In the genomic region with DNA sequence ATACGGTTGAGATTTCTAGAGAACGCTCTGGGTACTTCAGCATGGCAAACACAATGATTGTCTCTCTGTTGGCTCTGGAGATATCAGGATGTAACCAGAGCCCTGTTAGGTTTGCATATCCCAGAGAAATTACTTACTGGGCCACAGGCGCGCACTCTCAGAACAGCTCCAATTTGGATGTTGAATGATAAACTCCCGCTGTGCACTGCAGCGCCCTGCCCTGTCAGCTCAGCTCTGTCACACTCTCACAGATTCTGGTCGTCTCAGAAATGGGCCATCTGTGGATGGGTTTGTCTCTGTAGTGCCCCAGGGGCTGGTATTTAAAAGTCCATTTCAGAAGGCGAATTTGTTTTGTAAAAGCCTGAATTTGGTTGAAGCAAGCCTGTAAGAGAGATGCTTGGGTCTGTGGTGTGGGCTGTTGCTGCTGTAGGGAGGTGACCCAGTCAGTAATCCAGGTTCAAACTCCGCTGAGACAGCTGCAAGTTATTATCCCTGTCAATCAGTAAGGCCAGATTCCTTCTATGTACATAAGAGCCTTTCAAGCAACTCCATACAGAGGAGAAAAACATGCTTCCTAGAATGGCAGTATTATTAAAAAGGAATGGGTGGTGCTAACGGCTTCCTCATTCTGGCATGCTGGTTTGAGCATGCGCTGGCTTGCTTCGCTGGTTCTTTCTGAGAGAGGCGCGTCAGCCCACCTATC, we compare ENCODE assay signal across 11 mouse cellular contexts.
DNase-seq lines count a peak whose midpoint lies in the region; ATAC-seq and TF ChIP-seq lines count a peak whose summit lies in the region.
"Had no signal": no experiment of that assay in that cellular context is flagged by ENCODE, and none has a peak within 500 bp of the region (broad histone marks: within the 10 kb centered on the region; RNA-seq: fewer than 3 reads in every experiment).

No protein-coding gene starts in this region.

- no peaks in the 10 kb centered on the region for H3K4me1 ChIP-seq in limb, embryonic 13.5 days

- WGBS in limb, embryonic 13.5 days = 65% methylated on average over 14 of the region's 14 CpGs

- peak overlapping the region; percentile 72; the same call in 1 of the 2 replicates for H3K27ac ChIP-seq in layer of hippocampus, adult 2 months
- H3K27ac ChIP-seq in limb, embryonic 13.5 days = no peak overlapping the region
- H3K27ac ChIP-seq: gastrocnemius, adult 2 months had no signal

- H3K4me2 ChIP-seq in limb, embryonic 13.5 days (replicated peaks) = no peak overlapping the region

- ATAC-seq in limb, embryonic 13.5 days (ENCODE audit: low FRiP score, low read depth) = peak; percentile 57

- peak; percentile 24 to 25 for DNase-seq in layer of hippocampus, adult 2 months (ENCODE audit: low spot score in 2 of 2)
- DNase-seq in layer of hippocampus, adult 8-10 months (ENCODE audit: low spot score in 2 of 2) = no peak
- DNase-seq in brain, adult 2 months (ENCODE audit: low read depth, low spot score) = peak; percentile 41
- DNase-seq in embryo, embryonic 9.5 days (ENCODE audit: extremely low spot score) = peak; percentile 5
- DNase-seq in ovary, postnatal 36 days (ENCODE audit: low spot score) = no peak
- no peak for DNase-seq in spleen, postnatal 10 days (ENCODE audit: low spot score in 2 of 2)
- DNase-seq: cerebellum, postnatal 25 days; gastrocnemius, adult 2 months; kidney, adult 18-20 months; right cerebral cortex, adult 18-20 months had no signal

- peak overlapping the region; percentile 30; the same call in 1 of the 2 replicates for H3K4me3 ChIP-seq in layer of hippocampus, adult 2 months
- H3K4me3 ChIP-seq in limb, embryonic 13.5 days = no peak overlapping the region

- H3K9me3 ChIP-seq in limb, embryonic 13.5 days = no peaks in the 10 kb centered on the region

- H3K27me3 ChIP-seq in limb, embryonic 13.5 days = no peaks in the 10 kb centered on the region

- H3K9ac ChIP-seq in limb, embryonic 13.5 days = no peak overlapping the region

- peaks cover 8% of the 10 kb centered on the region for H3K36me3 ChIP-seq in limb, embryonic 13.5 days

- no peak for TF ChIP-seq CTCF in layer of hippocampus, adult 2 months (conservative IDR thresholded peaks at IDR 0.05)

Comparison
In these comparisons a context has a peak if more than half of its experiments do, and no peak if none do; other contexts are left out.
1. DNase-seq: peak in layer of hippocampus, adult 2 months (2 of 2), brain, adult 2 months (single experiment) and embryo, embryonic 9.5 days (single experiment); none in layer of hippocampus, adult 8-10 months (0 of 2), ovary, postnatal 36 days (single experiment) and spleen, postnatal 10 days (0 of 2).